Mouse (Mus musculus) mouse trophoblast stem cell (cell line): ENCODE data around the gene Celsr1.

Source experiments
- in situ Hi-C, 2 experiments: fragments of 300-500 bp; cut with MseI, MboI; formaldehyde crosslinking; loops; 2 replicates in 1 of 2; 3 replicates in 1 of 2; pipeline ENCODE4 v1.15.1; 2025

Gene Celsr1

GRCm38 (mm10) chr15:86034781-86035360, 1.3 kb upstream of the Celsr1 start:
- in situ Hi-C loops: no loop called here

- in situ Hi-C loops: no loop called here
These were observed 495 bp upstream of the Celsr1 start for GRCm38 (mm10) chr15:86034021-86034523.

DNA sequence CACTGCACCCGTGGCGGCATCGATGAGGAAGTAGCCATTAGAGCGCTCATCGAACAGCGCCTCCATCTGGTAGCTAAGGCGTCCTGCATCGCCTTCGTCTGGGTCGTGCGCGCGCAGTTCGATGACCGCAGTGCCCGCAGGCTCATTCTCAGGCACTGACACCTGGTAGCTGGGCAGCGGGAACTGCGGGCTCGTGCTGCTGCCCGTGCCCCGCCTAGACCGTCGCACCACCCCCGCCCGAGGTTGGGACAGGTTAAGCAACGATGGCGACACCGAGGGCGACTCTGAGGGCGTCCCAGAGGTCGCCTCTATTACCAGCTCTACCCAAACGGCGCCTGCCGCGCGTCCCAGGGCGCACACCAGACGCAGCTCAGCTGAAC, 776 bp downstream of the Celsr1 start:
- in situ Hi-C loops: no loop called here

DNA sequence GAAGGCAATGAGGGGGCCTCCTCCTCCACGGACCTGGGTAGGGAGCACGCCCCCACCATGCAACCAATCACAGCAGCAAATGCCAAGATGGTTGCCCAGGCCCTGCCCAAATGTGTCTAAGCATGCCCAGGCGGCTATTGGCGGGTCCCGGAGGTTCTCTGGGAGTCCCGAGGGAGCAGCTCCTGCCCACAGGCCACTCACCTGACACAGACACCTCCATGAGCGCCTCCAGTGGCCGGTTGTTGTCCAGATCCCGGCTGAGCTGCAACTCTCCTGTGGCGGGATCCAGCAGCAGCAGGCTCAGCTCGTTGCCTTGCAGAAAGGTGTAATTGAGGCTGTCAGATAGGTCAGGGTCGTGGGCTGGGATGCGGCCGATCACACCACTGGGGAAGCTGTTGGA, 3.6 kb downstream of the Celsr1 start:
- in situ Hi-C loops: no loop called here

- in situ Hi-C loops: no loop called here
These were observed 5.7 kb downstream of the Celsr1 start for GRCm38 (mm10) chr15:86027871-86028270.

GRCm38 (mm10) chr15:86021971-86022370, 11.6 kb downstream of the Celsr1 start:
- in situ Hi-C loops: no loop called here

GRCm38 (mm10) chr15:86021301-86021700, 12.3 kb downstream of the Celsr1 start:
- in situ Hi-C loops: no loop called here

DNA sequence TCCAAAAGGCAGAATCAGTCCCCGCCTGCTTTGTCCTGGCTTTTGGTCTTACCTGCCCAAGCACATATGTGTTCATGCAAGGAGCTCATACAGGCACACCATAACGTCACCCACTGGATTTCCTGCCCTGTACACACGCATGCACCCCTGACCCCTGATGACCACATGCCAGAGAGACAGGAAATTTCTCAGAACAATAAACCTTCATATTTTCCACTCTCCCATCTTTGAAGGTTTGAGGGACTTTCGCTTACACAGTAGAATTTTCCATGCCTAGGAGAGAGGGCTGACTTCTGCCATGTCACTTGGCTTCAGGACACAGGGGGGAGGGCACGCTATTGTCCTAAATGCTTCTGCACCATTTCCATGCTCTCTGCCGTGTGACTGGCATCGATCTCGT, 13.6 kb downstream of the Celsr1 start:
- in situ Hi-C loops: no loop called here

- in situ Hi-C loops: no loop called here
These were observed 14.6 kb downstream of the Celsr1 start for GRCm38 (mm10) chr15:86018753-86019512.

DNA sequence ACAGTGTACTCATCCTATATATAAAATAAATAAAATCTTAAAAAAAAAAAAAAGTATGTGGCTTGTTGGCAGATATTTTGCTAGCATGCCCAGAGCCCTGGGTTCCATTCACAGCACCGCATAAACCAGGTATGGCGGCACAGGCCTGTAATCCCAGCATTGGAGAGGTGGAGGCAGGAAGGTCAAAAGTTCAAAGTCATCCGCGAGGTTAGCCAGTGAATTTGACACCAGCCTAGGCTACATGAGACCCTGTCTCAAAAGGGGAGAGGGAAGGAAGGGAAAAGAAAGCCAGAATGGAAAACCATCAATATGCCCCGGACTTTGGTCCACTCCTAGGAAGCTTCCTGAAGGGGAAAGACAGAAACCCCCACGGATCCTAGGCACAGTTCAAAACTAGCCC, 16.2 kb downstream of the Celsr1 start:
- in situ Hi-C loops: no loop called here

DNA sequence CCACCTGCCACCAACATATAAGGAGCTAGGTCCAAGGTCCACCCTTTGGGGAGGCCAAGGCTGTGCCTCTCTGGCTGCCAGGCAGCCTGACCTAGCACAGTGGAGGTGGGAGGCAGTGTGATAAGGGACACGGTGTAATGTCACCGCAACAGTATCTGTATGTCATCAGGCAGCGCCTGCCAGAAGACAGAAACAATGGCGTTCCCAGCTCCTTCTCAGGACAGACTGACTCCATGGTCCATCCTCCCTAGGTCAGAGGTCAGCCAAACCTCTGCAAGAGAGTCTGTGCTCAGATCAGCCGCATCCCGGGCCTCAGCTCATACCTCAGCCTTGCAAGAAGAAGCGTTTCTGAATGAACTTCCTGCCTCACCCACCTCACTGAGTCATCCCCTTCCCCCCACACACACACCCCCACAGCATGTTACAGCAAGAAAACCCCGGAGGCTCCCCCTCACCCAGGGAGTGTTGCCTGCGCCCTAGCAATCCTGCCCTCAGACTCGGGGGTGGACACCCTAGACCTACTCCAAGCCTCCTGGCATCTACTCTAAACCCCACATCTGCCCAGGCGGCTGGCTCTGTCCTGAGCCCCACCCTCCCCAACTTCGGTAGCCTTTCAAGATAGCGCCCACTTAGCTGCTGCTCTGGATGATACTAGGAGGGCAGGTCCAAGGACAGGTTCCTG, 17.6 kb downstream of the Celsr1 start:
- in situ Hi-C loops: no loop called here

DNA sequence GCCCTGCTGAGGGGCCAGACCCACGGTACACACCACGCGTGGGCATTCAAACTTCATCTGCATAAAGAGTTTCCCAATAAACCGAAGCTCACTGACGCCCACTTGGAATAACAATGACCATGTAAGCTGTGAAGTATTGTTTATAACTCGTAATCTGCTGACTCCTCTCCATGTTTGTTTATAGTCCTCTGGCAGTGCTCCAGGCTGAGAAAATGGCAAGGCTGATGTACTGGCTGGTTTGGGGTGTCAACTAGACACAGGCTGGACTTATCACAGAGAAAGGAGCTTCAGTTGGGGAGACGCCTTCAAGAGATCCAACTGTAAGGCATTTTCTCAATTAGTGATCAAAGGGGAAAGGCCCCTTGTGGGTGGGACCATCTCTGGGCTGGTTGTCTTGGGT, 18.6 kb downstream of the Celsr1 start:
- in situ Hi-C loops: no loop called here

- in situ Hi-C loops: no loop called here
These were observed 19.9 kb downstream of the Celsr1 start for GRCm38 (mm10) chr15:86013656-86014055.

DNA sequence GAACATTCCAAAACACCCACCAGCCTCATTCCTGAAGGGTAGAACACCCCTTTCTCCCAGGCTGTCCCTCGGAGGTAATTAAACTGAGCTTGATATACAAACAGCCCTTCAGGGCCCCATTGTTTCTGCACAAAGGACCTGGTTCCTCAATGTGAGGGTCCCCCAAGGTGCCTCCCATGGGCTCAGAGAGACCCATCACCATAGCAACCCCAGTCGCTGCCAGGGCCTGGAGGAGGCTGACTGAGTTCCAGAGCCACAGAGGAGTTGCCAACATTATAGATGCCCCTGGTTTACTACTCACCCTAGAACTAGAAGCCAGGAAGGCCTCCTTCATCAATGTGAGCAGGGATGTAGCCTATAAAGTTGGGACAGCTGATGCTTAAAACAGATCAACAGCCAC, 20.4 kb downstream of the Celsr1 start:
- in situ Hi-C loops: no loop called here

DNA sequence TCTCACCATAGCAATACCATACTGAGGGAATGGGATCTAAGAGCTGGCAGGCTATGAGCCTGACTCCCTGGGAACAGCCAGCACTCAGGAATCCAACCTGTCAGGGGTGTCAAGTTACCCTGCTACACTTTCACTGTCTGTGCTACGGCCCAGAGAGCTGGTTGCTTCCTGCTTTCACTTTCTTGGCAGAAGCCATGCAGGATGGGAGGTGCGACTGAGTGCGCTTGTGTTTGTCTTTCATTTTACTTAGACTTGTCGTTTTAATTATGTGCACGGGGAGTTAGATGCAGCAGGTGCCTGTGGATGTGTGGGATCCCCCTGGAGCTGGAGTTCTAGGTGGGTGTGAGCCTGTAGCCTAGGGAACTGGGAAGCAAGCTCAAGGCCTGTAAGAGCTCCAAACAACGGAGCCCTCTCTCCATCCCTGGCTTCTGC, 25.9 kb downstream of the Celsr1 start:
- in situ Hi-C loops: no loop called here

DNA sequence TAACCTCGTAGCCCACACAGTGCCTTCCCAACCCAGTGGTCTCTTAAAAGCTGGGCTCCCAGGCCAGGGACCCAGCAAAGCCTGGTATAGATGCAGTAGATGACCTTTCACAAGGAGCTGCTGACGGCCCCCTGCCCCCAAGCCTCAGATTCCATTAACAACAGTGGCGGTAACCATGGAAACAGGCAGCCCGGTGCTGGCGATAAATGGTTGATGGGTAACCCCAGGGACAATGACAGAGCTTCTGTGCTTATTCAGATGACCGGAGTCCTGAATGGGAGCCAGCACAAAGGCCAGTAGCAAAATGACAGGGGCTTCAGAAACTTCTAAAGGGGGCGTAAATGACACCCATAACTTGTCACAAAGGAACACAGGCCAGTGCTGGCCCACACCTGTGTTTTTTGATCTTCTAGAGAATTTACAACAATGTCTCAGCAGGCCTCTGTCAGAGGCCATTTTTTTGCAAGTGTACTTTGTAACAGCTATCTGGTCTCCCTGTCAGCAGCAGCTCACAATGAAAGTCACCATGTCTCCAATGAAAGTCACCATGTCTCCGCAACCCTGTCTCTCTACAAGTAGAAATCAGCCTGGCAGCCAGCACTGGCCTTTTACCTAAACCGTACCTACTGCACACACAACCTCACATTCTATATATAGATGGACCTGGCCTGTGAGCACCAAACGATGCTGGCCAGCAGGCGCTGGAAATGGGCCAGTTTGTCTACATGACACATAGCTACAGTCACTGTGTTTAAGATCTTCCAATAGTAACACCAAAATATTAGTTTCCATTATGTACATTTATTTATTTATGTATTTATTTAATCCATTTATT, 27.7 kb downstream of the Celsr1 start:
- in situ Hi-C loops: no loop called here

- in situ Hi-C loops: no loop called here
These were observed 29.5 kb downstream of the Celsr1 start for GRCm38 (mm10) chr15:86004048-86004447.

DNA sequence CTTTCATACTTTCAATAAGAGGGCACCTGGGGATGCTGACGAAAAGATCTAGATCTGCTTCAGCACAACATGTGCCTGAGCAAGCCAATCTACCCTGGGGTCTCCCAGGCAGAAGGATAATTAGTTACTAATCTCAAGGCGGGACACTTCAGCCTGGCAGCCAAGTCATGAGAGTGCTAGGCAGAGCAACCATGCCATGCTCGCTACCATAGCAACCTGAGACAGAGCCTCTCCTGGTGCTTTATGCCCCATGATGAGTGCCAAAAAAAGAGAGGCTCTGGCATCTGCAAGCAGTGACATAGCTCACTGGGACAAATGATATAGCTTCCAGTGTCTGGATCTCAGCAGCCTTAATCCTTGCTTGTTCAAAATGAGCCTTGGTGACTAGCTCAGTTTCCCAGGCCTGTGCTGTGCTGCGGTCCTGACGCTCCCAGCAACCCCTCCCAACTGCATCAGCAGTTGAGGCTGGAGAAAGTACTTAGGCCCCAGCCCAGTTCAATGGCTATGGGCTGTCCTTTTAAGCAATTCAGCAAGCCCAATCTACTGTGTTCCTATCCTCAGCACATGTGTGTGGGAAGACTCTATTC, 32.8 kb downstream of the Celsr1 start:
- in situ Hi-C loops: no loop called here

DNA sequence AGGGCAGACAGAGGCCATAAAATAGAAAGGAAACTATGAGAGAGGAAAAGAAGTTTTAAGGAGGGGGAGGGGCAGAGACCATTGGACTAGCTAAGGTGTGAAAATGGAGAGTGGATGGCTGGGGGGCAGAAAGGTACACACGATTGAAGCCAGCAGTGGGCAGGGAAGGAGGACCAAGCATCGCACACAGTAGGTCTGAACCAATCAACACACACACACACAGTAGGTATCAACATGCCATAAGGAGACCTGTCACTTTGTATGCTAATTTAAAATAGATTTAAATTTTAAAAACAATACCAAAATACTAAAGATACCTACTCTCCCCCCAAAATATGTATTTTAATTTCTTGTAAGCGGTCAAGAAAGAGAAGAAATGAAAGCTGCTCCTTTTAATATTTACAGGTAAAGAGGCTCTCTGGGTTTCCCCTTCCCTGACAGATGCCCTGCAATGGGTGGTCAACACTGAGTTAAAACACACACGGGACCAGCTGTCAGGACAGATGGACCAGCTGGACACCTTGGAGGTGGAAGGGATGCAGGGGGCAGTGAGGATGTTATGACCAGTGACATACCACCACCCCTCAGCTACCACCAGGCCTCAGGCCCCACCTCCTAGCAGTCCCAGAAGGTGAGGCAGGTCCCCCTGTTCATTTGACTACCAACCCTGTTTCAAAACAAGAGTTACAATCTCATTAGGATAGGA, 34.9 kb downstream of the Celsr1 start:
- in situ Hi-C loops: no loop called here

DNA sequence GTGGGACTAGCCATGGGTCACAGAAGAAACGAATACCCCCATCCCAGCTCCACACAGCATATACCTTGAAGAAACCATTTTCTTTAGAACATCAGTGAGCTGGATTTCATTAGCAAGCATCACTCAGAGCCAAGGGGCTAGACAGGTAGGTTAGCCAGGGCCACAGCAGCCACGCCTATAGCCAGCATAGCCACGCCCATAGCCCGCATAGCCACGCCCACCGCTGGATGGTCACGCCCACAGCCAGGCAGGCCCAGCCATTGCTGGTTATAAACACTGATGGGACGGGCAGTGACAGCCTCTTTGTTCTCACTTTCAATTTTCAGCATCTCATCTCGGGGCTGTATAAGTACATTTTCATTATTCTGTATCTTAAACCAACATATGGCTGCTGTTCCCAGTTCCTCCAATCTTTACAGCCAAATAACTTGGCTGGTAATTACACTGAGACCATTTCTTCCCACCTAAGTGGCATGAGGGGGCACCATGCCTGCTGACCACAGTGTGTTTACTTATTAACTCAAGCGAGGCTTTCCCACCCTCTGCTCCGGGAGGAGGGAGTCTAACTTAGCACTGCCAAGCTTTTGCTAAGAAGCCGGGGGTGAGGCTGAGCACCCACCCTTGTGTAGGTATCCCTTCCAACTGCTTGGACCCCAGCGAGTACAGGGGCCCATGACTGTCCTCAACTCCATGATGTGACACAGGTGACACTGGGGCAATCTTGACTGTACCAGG, 37.4 kb downstream of the Celsr1 start:
- in situ Hi-C loops: no loop called here
